Mouse (Mus musculus) cortical plate, adult 2 months (tissue): Measurements from ENCODE around the gene Slc35c1.

ENCODE experiments used
- CTCF ChIP-seq: fragments of 200-500 bp; IDR thresholded peaks from 2 replicates; pipeline ENCODE4 v1.5.1; 2011; ENCODE audit warnings: mild to moderate bottlenecking, control low read depth, low read length; ENCODE audit not compliant: insufficient read depth; ENCODE audit errors: extremely low read depth
- POLR2A ChIP-seq: fragments of 200-500 bp; IDR thresholded peaks from 2 replicates; pipeline ENCODE4 v1.6.1; 2011; ENCODE audit warnings: mild to moderate bottlenecking, low read length, control low read depth; ENCODE audit not compliant: insufficient read depth; ENCODE audit errors: extremely low read depth

DNA sequence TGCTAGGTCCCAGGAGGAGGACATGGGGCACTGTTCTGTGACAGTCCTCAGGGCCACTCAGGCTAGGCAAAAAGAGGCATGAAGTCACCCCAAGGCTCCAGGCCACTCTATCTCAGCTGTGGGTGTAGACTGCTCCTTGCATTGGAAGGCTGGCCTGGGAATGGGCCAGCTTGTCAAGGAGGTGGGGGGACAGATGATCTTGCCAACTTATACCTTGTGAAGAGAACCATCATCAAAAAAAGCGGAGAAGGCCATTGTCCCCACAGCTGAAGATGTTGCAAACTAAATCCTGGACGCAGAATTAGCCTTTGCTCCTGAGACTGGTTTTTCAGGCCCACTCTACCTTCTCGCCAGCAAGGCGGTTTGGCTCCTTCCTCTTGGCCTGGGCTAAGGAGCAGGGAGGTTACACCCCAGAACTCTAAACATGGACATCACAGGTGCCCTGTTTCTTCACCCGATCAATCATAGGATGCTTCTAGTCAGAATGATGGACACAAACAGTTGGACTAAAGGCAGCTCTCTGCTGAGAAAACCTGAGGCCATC is 56.5 kb downstream of the Slc35c1 start:
- TF ChIP-seq CTCF (no peak), POLR2A (no peak)
